Mouse (Mus musculus): Measurements from ENCODE around the gene Ksr1.

Ksr1 gene

DNA sequence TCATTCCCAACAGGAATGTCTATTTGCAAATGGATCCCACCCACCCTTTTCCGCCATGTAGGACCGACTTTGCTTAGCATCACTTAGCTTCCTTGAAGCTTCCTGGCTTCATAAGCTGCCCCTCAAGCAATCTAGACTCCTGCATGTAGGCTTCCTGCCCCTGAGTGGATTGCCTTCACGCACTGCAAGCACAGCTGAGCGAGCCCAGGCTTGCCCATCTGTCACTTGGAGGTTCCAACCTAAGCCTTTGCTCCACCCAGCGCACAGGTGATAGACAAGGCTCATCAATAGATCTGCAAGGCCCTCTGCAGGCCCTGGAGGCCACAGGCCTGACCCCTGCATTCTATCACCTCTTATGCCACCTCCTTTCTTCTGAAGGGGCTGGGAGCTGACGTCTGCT lies 54.0 kb downstream of the Ksr1 start:
- DNase-seq = no peak

DNA sequence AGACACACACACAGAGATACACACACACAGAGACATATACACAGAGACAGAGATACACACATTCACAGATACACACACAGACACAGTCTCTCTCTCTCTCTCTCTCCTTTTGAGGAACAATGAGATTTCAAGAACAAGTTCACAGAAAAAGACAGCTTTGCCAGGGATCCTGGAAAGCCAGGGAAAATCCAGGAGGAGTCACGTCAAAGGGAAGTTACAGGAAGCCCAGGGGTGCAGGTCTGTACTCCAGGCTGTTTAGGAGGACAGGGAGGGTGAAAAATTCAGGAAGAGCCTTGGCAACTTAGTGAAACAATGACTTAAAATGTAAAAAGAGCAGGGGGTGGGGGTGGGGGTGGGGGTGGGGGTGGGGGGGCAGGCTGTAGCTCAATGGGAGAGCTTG lies 56.5 kb downstream of the Ksr1 start:
- DNase-seq = no peak

DNA sequence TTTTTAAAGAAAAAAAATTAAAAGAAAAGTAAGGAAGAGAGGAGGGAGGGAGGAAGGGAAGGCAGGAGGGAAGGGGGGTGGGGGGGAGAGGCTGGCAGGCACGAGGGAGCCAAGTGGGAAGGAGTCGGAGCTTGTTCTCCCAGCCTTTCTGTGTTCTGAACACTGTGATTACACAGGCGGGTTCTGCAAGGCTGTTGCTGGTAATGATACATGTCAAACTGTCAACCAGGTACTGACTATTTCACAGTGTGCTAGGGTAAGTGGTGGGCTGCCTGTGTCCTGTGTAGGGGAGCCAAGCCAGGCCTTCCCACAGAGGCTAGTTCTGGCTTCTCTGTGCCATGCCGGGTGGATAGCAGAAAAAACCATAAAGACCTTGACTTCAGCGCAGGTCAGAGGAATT lies 57.2 kb downstream of the Ksr1 start:
- DNase-seq = no peak

DNA sequence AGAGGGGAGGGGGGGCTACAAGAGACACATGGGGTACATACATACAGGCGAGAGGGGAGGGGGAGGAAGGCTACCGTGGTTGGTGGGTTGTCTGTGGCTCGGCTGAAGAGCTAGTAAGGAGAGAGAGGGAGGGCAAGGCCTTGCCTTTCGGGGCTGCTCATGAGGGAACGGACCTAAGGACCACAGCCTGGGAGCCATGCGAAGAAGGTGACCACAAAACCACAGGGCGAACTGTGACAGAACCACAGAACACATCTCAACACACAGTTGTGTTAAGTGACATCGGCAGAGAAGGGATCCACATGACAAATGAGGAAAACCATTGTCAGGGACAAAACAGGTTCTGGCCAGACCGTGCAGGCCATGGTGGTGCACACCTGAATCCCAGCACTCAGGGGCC lies 57.9 kb downstream of the Ksr1 start:
- DNase-seq = no peak

DNA sequence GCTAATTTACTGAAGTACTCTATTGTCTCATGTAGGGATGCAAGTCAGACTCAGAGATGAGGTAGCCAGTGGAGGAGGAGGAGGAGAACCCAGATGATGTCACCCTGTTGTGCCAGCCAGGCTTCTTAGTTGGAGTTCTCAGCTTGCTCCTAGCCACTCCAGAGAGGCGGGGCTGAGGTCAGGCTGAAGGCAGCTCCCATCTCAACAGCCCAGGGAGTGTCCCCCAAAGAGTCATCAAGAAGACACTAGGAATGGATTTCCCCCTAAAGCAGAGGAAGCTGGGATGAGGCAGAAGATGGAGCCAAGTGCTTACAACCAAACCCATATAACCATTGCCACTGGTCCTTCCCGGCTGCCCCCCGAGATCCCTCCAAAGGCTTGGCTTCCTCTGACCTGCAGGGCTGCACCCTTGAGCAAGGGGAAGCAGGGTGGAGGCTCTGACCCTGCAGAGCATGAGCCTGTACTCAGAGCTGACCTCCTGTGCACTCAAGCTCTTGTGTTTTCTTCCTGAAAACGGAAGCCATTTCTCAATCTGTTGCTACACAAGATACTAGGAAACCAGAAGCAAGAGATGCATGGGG lies 58.4 kb downstream of the Ksr1 start:
- DNase-seq = no peak

DNA sequence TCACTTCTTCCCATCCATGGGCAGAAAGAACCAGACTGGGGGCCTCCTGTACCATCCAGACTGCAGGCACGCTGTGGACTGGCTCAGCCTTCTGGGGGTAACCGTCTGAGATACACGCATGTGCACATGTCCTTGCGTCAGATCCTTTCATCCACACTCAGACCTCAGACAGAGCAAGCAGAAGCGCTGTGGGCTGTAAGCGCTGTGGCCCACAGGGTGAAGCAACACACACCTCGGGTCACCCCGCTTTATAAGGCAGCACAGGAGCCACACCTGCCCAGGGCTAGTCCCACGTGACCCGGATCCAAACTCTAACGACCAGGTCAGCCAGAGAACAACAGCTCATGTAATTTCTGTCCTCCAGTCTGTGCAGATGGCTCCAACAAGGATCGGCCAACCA lies 59.4 kb downstream of the Ksr1 start:
- DNase-seq = no peak

DNA sequence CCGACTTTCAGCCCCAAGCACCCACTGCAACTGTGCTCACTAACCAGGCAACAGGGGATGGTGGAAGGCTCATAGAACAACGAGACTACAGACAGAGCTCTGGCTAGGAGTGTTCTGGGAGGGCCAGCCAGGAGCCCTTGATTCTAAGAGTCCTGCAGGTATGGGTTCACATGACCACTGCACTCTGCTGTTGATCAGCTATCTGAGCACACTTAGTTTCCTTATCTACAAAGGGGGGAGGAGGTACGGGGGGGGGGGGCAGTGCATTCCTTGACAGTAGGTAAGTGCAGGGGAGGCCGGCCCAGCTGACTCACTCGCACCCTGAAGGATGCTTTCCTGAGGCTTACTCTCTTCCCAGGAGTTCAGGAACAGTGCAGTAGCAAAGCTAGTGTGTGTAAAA lies 61.1 kb downstream of the Ksr1 start:
- DNase-seq = no peak

DNA sequence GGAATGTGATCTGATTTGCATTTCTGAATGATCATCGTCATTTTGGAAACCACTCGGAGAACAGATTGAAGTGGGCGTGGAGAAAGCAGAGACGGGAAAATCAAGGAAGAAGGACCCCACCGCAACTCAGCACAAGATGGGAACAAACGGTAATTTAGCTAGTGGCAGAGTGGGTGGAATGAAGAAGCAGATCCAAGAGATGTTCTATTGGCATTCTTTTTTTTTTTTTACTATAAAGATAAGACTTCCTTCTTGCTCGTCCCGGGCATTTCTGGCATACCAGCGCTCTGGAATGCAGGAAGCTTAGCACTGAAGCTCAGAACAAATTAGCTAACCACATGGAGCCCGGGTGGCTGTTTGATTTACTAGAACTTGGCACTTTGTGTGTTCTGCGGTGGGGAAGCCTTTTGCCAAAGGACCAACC lies 63.2 kb downstream of the Ksr1 start:
- DNase-seq = no peak

DNA sequence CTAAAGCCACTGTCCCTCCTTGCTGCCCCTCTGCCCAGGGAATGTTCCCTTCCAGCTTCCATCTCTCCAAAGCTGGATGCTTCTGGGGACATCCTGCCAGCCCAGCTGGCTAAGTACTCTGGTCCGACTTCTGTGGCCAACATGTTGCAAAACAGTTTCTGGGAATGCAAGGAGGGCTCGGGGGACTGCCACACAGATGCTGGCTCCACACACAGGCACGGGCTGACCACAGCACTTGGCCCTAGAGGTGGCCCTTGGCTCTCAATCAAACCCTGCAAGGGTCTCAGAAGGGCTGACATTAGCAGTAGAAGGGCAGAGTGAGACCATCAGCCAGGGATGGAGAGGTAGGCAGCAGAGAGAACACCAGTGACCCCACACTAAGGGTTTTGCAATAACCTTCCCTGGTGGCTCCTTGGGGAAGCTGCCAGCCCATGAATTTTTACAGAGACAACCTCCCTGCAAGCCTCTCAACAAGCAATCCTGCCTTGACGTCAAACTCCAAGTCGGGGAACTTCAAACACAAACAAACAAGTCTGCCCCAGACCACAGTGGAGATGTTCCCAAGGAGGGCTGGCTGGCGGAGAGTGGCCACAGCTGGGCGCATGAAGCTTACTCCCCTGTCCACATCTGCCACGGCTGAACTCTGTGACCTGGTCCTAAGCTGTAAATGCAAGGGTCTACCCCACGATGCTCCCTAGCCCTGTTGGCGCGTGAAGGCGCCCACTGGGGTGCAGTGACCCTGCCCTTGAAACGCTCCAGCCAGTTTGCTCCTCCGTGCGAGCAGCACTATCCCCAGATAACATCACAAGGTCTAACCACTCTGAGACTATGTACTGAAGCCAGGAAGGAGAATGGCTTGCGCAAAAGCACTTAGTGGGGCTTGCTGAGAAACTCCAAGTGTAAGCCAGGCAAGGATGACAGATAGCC lies 65.0 kb downstream of the Ksr1 start:
- no peak for DNase-seq

DNA sequence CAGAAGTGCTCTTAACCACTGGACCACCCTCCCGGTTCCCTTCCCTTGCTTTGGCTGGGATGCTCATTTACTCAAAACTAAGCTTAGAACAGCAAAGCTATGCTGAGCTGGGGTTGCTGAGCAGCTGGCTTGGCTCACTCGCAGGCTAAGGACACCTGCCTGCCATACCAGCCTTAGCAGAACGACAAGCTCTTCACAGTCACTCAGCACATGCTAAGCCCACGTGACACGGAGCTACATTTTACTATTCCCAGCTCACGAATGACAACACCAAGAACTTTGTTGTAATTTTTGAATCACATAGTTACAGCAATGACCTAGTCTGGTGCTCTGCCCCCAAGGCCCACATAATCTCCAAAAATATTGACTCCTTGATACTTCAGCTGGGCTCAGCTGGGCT lies 66.1 kb downstream of the Ksr1 start:
- no peak for DNase-seq

DNA sequence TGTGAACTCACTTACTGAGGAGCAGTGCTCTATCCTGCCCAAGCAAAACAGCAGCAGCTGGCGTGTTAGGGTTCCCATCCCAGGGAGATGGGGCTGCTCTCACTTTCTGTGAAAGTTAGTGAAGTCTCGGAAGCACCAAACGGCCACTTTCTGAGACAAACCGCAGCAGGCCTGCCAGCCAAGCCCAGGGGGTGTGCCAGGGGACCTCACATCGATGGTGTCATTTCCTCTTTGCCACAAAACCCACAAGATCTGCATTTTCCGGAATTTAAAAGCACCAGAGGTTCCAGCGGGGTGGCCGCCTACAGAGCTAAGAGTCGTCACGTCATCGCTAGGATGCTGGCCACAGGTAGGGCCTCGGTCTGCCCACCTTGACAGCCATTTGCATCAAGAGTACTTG lies 69.7 kb downstream of the Ksr1 start:
- peak; percentile 28 for DNase-seq

DNA sequence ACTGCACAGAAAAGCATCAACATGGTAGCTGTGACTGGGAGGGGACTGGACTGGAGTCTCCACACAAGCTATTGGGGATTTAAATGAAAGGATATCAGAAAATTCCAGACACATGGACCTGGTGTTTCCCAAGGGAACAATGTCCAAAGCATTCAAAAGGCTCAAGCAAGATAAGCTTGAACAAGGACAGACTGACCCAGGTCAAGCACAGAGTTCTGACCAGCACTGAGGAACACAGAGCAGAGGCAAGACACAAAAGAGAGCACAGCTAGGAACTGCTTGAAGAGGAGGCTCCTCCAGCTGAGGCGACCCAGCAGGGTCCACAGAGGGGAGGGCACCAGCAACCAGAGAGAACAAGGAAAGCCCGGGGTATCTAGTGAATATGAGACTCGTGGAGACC lies 71.2 kb downstream of the Ksr1 start:
- DNase-seq = no peak

DNA sequence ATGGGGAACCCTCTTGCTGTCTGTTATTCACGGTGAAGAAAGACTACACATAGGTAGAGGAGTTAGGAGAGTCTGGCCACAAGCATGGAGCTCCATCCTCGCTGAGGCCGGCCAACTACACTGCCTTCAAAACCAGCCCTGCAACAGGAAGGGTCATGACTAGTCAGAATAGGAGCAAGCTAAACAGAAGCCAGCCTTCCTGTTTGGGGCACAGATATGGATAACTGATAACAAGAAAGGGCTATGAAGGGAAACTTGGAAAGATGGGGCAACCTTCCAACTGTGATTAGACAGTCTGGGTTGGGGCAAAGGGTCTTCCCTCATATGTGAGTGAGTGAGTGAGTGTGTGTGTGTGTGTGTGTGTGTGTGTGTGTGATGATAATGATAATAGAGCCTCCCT lies 71.6 kb downstream of the Ksr1 start:
- DNase-seq = no peak

DNA sequence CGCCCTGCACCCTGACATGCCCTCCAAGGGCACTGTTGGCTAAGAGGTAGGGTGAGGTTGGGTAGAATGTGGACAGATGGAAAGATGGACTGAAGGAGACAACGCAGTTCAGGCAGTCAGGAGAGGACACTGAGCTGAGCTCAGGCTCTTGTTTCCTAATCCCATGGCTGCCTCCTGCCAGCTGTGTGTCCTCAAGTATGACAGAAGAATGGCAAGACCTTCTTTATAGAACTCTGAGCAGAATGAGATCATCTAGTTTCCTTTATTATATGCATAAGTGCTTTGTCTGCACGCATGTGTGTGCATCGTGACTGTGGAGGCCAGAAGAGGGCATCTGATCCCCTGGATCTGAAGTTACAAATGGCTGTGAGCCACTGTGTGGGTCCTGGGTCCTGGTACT lies 72.6 kb downstream of the Ksr1 start:
- no peak for DNase-seq

DNA sequence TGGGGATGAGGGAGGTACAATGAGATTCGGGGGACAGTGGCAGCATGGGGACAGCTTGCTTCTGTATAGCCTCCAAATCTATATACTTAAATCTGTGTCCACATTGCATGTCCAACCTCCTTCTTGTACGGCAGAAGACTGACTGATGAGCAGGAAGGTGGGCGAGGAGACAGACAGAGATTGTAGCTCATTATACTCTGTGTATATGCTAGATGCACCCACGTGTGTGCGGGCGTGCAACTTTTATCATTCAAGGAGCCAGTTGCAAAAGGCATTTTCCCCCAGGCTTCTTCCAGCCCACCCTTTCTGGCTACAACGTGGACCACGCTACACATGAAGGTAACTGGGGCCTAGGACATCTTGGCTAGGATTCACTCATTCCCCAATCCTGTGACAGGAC lies 74.1 kb downstream of the Ksr1 start:
- no peak for DNase-seq

DNA sequence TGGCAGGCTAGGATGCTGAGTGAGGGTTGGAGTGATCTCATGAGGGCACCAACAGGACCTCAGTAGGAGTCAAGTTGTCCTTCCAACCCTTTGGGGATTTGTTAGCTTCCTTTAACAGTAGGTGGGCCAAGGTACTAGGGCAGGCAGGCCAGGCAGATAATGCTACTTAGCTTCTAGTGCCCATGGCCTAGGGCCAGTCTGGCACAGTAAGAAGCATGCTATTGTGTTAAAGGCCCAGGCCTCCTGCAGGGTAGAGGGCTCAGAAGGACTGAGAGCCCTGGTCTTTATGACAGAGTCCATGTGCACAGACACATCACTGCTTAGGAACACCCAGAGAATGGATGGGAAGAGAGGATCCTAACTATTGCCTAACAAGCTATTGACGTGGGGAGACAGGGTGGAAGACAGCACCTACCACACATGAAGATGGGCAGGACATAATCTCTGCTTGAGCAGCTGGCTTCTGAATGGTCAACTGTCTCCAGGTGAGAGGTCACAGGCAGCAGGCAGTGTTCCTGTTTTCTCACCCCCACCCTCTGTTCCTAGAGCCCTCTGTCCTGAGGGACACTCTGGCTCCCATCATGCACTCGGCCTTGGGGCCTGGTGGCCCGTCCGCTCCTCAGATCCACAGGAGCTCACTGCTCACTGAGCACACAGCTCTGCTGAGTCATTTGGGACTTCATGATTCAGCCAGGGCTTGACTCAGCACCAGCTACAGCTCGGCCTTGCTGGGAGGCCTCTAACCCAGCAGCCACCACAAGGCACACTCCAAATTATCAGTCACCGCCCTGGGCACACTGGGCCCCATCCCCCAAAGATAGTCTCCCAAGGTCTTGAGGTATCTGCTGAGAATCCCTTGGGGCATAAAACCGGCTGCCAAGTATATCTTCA lies 74.9 kb downstream of the Ksr1 start:
- no peak for DNase-seq

DNA sequence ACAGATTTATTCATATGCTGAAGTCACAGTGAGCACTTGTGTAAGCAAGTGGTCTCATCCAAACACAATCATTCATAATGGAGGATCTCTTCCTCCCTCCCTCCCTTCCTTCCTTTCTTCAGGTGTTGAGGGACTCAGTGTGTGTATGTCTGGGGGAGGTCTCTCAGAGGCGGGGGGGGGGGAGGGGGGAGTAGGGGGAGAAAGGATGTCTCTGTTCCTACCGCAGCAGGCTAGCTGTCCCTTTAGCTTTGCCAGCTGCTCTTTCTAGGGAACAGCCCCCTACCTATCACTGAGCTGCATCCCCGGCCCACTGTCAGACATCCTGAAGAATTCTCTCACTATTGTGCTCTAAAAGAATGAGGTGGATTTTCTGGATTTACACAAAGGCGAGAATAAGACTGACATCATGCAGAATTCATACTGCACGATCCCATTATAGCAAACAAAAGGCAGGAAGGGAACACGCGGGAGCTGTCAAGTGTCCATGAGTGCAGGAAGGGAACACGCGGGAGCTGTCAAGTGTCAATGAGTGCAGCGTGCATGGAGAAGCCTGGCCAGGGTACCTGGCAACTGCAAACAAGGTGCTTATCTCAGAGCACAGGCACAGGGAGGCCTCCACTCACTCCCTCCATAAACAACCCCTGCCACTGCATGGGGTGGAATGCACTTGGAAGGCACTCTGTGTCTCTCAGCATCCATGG lies 76.6 kb downstream of the Ksr1 start:
- no peak for DNase-seq

DNA sequence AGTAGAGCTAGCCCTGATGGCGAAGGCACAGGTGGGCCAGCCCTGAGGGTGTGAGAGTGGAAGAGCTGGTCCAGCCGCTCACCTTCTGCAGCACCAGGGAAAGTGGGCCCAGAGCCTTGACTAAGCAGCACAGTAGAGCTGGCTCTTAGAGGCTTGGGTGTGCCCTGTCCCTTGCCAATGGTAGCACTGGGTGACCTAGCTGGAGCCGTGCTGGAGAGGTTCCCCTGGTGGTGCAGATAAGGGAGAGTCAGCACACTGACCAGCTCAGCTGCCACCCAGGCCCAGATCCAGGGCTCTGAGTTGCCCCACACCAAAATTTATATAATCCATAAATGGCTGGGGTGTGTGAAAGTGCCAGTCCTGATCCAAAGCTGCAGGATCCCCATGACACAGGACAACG lies 79.0 kb downstream of the Ksr1 start:
- DNase-seq = no peak

DNA sequence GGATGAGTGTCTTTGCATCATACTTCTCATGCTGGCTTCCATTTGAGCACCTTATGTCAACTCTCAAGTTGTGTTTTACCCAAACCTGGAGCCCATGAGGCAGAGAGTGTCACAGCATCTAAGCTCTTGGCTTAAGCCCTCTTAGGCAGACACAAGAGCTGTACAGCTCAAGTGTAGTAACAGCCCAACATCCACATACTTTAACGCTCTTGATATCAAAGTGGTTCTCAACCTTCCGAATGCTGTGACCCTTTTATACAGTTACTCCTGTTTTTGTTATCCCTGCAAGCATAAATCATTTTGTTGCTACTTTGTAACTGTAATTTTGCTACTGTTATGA lies 80.0 kb downstream of the Ksr1 start:
- no peak for DNase-seq

DNA sequence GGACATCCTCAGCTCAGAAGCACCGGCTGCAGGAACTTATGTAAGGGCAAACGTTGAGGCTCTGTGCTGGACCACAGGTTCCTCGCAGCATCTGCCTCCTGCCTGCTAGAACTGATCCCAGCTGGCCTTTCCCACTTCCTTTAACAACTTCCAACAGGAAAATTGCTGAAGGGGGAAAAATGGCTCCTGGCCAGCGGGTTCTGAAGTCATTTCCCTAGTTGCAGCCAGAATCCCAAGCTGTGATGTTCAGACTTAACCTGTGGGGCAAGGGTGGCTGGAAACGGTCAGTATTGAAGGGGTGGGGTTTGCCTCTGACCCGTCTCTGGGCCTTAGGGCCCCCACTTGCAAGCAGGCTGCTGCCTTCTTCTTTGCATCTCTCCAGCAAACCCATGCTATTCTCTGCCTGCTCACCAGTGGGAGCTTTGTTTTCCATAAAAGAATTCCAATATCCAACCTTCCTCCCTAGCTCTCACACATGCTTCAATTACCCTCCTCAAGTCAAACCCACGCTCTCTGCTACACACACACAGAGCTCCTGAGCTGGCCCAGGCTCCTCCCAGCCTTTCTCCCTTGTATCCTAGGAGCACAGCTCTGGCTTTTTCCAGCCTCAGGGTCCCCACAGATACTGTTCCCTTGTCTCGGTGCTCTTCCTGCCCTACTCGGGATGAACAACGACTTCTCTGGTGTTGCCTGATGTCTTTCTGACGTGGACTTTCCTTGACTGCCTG lies 80.6 kb downstream of the Ksr1 start:
- DNase-seq = no peak

DNA sequence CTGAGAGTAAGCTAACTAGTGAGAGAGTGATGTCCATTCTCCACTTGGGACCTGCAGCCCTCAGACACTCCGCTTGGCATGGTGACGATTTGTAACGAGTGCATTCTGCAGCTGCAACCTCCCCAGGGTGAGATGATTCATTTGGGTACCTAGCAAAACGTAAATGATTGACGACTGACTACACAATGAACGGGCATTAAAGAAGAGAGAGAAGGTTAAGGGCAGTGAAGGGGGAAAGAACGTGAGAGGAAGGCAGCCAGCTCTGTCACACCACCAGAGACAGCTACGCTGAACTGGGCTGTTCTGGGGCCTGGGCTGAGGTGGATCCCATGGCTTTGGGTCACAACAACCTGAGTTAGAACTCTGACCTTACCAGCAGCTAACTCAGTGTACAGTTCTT lies 81.9 kb downstream of the Ksr1 start:
- no peak for DNase-seq

DNA sequence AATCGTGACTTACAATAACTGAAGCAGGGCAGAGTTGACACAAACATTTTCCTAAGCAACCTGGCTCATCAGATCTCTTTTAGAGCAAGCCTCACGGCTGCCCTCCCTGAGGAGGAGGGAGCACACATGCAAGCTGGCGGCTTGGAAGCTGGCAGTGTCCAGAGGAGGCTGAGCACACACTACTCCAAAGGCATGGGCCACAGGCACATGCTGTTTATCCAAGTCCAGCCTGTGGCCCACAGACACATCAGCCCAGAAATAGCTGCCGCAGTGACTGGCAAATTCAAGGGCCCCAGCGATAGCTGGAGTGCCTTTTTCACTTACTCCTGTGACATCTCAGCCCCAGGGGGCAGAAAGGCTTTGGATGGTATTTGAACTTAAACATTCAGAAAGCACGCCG lies 82.6 kb downstream of the Ksr1 start:
- no peak for DNase-seq

DNA sequence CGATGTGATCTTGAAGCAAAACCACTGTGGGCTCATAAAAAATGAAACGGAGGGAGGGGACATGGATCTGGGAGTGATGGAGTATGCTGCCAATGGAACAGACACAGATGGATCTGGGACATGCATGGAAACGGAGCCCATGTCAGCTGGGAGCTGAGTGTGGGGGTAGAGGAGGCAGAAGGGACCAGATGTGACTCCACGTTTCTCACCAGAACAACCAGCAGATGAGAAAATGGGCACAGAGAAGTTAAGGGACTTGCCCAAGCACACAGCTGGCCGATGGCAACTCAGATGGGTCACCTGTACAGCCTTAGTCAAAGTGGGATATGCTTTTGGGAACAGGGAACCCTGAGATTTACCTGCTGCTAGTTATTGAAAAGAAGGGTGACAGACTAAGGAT lies 83.3 kb downstream of the Ksr1 start:
- no peak for DNase-seq

Measured in thymus, postnatal 14 days (tissue).